Mouse (Mus musculus) small intestine, adult 2 months (tissue): ENCODE data around the gene Ehd4. TPM values are rescaled to one million over a fixed set of nuclear protein-coding genes. Genes with fewer than 3 reads are reported as not detected.
A peak's percentile ranks its signal among the peaks of the same experiment; 100 is the strongest.

Source experiments
- H3K27ac ChIP-seq: fragments of 200-500 bp; 2 replicates; pipeline ENCODE4 v1.5.1; 2012; ENCODE audit warnings: low read depth, low read length, control low read depth, inconsistent platforms; ENCODE audit not compliant: insufficient read depth
- H3K27me3 ChIP-seq: fragments of 200-500 bp; 2 replicates; pipeline ENCODE4 v1.6.1; 2012; ENCODE audit warnings: mild to moderate bottlenecking, moderate library complexity, low read length, inconsistent platforms; ENCODE audit not compliant: control insufficient read depth, insufficient read depth
- H3K36me3 ChIP-seq: fragments of 200-500 bp; 2 replicates; pipeline ENCODE4 v1.6.1; 2012; ENCODE audit warnings: mild to moderate bottlenecking, low read length, control low read depth, inconsistent platforms; ENCODE audit not compliant: control insufficient read depth, insufficient read depth
- H3K4me1 ChIP-seq: fragments of 200-500 bp; 2 replicates; pipeline ENCODE4 v1.6.1; 2012; ENCODE audit warnings: low read length, inconsistent platforms, mixed read lengths; ENCODE audit not compliant: control insufficient read depth, insufficient read depth, insufficient read length
- H3K4me3 ChIP-seq: fragments of 200-500 bp; 2 replicates; pipeline ENCODE4 v1.5.1; 2012; ENCODE audit warnings: low read depth, mild to moderate bottlenecking, control low read depth, inconsistent platforms, low read length, moderate library complexity
- CTCF ChIP-seq: fragments of 200-500 bp; IDR thresholded peaks from 2 replicates; pipeline ENCODE4 v1.5.1; 2012; ENCODE audit warnings: low read depth, mild to moderate bottlenecking, control low read depth, inconsistent platforms, low read length, moderate library complexity, mixed read lengths; ENCODE audit not compliant: insufficient replicate concordance, insufficient read length; ENCODE audit errors: extremely low read depth
- POLR2A ChIP-seq: fragments of 200-500 bp; IDR thresholded peaks from 2 replicates; pipeline ENCODE4 v1.6.1; 2012; ENCODE audit warnings: low read depth, mild to moderate bottlenecking, control low read depth, inconsistent platforms, low read length, moderate library complexity
- whole genome bisulfite sequencing: fragments of 180-500 bp; shearing (Covaris S2); methylation state at CpG from one replicate; pipeline ENCODE4 v1.1.7; 2018; 5-methylcytosine and 5-hydroxymethylcytosine counted together
- polyA plus RNA-seq: library from polyadenylated mRNA; depleted of rRNA; stranded (reverse); fragments of >200 nt; gene quantifications from 2 replicates; pipeline ENCODE4 v1.2.3, GENCODE M21; 2012

Gene Ehd4
- polyA plus RNA-seq, 1 experiment = 30.7 TPM

DNA sequence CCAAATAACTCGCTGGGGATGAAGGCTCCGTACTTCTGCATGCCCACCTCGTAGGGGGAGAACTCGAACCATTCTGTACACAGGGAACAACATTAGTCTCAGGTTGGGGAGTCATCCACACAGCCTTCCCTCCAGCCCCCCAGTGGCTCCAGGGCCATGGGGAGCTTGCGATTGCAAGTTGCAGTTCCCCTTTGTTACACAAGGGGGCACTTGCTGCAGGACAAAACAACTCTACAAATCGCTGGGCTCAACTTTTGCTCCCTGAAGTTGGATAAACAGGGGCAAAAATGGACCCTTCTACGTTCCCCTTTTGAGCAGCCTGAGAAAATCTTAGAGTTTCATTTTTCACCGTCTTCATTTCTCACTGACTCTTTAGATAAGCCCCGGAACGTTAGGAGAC, 19.3 kb upstream of the Ehd4 start:
- no peaks in the 10 kb centered on the region for H3K27me3 ChIP-seq
- H3K36me3 ChIP-seq = no peaks in the 10 kb centered on the region
- H3K27ac ChIP-seq = no peak overlapping the region
- TF ChIP-seq CTCF = peak; percentile 66; the same call in 1 of the 2 replicates
- TF ChIP-seq POLR2A = no peak
- WGBS = 19% methylated on average over 10 of the region's 10 CpGs
- no peak overlapping the region for H3K4me3 ChIP-seq
- H3K4me1 ChIP-seq = no peaks in the 10 kb centered on the region

DNA sequence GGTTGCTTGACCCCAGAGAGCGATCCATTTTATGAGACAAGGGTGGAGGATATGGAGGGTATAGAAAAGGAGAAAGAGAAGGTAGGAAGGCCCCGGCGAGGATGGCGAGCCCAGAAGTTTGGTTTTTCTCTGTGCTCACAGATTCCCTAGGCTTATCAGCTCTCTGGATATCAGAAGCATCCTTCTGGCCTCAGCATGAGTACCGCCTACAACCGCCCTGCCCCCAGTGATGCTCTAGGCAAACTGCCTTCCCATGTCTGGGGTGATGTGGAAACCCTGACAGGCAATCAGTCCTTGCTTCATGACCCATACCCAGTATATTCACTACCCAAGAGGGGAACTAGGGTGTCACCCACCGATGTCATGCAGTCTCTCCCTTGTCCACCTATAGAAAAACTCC, 17.0 kb upstream of the Ehd4 start:
- H3K27ac ChIP-seq = no peak overlapping the region
- H3K27me3 ChIP-seq = no peaks in the 10 kb centered on the region
- H3K36me3 ChIP-seq = no peaks in the 10 kb centered on the region
- no peak overlapping the region for H3K4me3 ChIP-seq
- no peak for TF ChIP-seq POLR2A
- TF ChIP-seq CTCF = no peak
- peaks cover 15% of the 10 kb centered on the region for H3K4me1 ChIP-seq
- WGBS = 94% methylated on average over 7 of the region's 7 CpGs

- no peak for TF ChIP-seq POLR2A
- TF ChIP-seq CTCF = 0 out of 2 replicates have a peak, but pooled peaks have one; percentile 21
- Histone ChIP-seq H3K36me3 (no peaks in the 10 kb centered on the region), H3K4me3 (no peak overlapping the region), H3K27me3 (no peaks in the 10 kb centered on the region), H3K27ac (no peak overlapping the region), H3K4me1 (peaks cover 15% of the 10 kb centered on the region)
- 18% methylated on average over 1 of the region's 1 CpGs for WGBS
Observed at GRCm38 (mm10) chr2:120170726-120171125, 16.3 kb upstream of the Ehd4 start.

- Histone ChIP-seq H3K27ac (no peak overlapping the region), H3K36me3 (no peaks in the 10 kb centered on the region), H3K4me3 (no peak overlapping the region), H3K27me3 (no peaks in the 10 kb centered on the region), H3K4me1 (peaks cover 19% of the 10 kb centered on the region)
- TF ChIP-seq POLR2A (no peak), CTCF (no peak)
- 85% methylated on average over 3 of the region's 3 CpGs for WGBS
Observed at GRCm38 (mm10) chr2:120169382-120169781, 15.0 kb upstream of the Ehd4 start.

GRCm38 (mm10) chr2:120167763-120168162, 13.4 kb upstream of the Ehd4 start:
- Histone ChIP-seq H3K4me3 (no peak overlapping the region), H3K27me3 (no peaks in the 10 kb centered on the region), H3K36me3 (no peaks in the 10 kb centered on the region), H3K4me1 (peaks cover 21% of the 10 kb centered on the region), H3K27ac (peak overlapping the region; percentile 59)
- TF ChIP-seq CTCF (no peak), POLR2A (no peak)
- 38% methylated on average over 8 of the region's 8 CpGs for WGBS

DNA sequence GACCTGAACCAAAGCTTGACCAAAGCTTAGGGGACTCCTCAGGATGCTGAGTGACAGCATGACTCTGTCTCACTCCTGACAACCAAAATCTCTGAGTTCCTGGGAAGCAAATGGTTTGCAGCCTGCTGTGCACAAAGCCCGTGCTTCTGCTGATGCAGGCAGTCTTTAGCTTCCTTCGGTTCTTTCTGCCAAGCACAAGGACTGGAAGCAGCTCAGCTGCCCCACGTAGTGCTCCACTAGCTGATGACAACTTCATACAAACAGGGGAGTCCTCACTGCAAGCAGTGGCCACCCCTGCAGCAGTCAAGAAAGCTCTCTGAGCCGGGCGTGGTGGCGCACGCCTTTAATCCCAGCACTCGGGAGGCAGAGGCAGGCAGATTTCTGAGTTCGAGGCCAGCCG, 11.1 kb upstream of the Ehd4 start:
- no peaks in the 10 kb centered on the region for H3K27me3 ChIP-seq
- no peaks in the 10 kb centered on the region for H3K36me3 ChIP-seq
- TF ChIP-seq POLR2A (no peak), CTCF (no peak)
- H3K27ac ChIP-seq = no peak overlapping the region
- no peak overlapping the region for H3K4me3 ChIP-seq
- 86% methylated on average over 10 of the region's 10 CpGs for WGBS
- H3K4me1 ChIP-seq = peaks cover 21% of the 10 kb centered on the region

- 85% methylated on average over 2 of the region's 2 CpGs for WGBS
- Histone ChIP-seq H3K4me1 (0 out of 2 replicates have a peak, but pooled peaks cover 2% of the 10 kb centered on the region), H3K27ac (no peak overlapping the region)
Observed at GRCm38 (mm10) chr2:120159434-120159833, 5.0 kb upstream of the Ehd4 start.

DNA sequence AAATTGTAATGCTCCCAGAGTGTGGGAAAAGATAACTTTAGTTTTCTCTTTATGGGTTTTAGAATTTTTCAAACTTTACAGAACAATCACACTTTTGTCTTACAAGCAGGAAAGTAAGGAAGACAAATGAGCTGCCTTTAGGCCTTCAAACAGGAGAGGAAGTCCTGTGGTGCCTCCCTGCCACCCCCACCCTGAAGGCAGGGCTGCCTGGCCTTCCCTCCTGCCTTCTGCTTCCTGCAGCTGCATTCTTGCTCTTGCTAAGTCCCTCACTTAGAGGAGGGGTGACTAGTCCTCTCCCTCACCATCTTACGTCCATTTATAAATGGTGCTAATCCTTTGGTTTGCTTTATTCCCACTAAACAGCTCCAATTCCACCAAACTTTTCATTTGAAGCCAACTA, 4.4 kb upstream of the Ehd4 start:
- H3K4me1 ChIP-seq = no peaks in the 10 kb centered on the region
- H3K27ac ChIP-seq = no peak overlapping the region
- TF ChIP-seq CTCF (no peak), POLR2A (no peak)
- no peaks in the 10 kb centered on the region for H3K36me3 ChIP-seq
- 72% methylated on average over 1 of the region's 1 CpGs for WGBS
- no peak overlapping the region for H3K4me3 ChIP-seq
- H3K27me3 ChIP-seq = no peaks in the 10 kb centered on the region

More at GRCm38 (mm10) chr2:120159434-120159833, 5.0 kb upstream of the Ehd4 start:
- Histone ChIP-seq H3K36me3 (no peaks in the 10 kb centered on the region), H3K27me3 (no peaks in the 10 kb centered on the region), H3K4me3 (no peak overlapping the region)
- TF ChIP-seq CTCF (no peak), POLR2A (no peak)
